8 mouse cellular contexts compared by ENCODE assay signal in the genomic region with DNA sequence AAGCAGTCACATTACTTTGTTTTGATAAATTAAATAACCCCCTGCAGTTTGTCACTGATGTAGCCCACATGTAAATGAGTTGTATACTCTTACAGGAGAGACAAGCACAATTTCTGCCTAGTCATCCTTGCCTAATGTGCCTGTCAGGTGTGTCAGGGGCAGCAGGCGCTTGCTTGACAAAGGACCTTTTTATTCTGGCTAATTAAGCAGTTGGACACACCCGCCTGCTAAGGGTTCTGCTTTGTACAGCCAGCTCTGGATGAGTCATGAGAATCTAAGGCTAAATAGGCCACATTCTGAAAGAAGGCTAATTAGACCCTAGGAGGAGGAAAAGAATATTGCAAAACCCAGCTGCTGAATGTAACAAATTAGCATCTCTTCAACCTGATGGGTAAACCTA.
A peak's percentile ranks its signal among the peaks of the same experiment; 100 is the strongest.
DNase-seq lines count a peak whose midpoint lies in the region; ATAC-seq lines count a peak whose summit lies in the region.

No protein-coding gene starts in this region.

- H3K4me1 ChIP-seq in embryonic facial prominence, embryonic 14.5 days (ENCODE audit: control insufficient read depth, insufficient read depth, low read length): no peaks in the 10 kb centered on the region

- H3K9me3 ChIP-seq in embryonic facial prominence, embryonic 14.5 days (ENCODE audit: control insufficient read depth, low read length): no peaks in the 10 kb centered on the region

- no peak overlapping the region for H3K9ac ChIP-seq in embryonic facial prominence, embryonic 14.5 days (ENCODE audit: low read depth, low read length)

- WGBS in embryonic facial prominence, embryonic 14.5 days: 50% methylated on average over 2 of the region's 2 CpGs
- 33% methylated on average over 2 of the region's 2 CpGs for WGBS in large intestine, adult 2 months

- H3K4me3 ChIP-seq in embryonic facial prominence, embryonic 14.5 days (ENCODE audit: low read depth, low read length): no peak overlapping the region

- ATAC-seq in embryonic facial prominence, embryonic 14.5 days (ENCODE audit: low read depth): peak; percentile 81
- no peak for ATAC-seq in inflammation-experienced regulatory T-cells, adult 6 months

- H3K36me3 ChIP-seq in embryonic facial prominence, embryonic 14.5 days (ENCODE audit: control insufficient read depth, insufficient read depth, low read length): no peaks in the 10 kb centered on the region

- peak; percentile 21 for DNase-seq in adrenal gland, adult 2 months
- DNase-seq in adrenal gland, postnatal 10 days: no peak
- DNase-seq in Muller cell, postnatal 12 days (ENCODE audit: inconsistent ontology term): peak; percentile 87
- peak; percentile 72 for DNase-seq in embryonic facial prominence, embryonic 14.5 days (ENCODE audit: low spot score)
- DNase-seq in large intestine, adult 2 months (ENCODE audit: low read depth, low spot score): peak; percentile 38
- peak; percentile 72 for DNase-seq in retina, embryonic 14.5 days (ENCODE audit: low spot score)
- no peak for DNase-seq in lung, postnatal 14 days

- H3K4me2 ChIP-seq in embryonic facial prominence, embryonic 14.5 days (ENCODE audit: low read depth, low read length): no peak overlapping the region

- H3K27me3 ChIP-seq in embryonic facial prominence, embryonic 14.5 days (replicated peaks; ENCODE audit: control insufficient read depth, insufficient read depth, low read length): no peaks in the 10 kb centered on the region

- no peak overlapping the region for H3K27ac ChIP-seq in embryonic facial prominence, embryonic 14.5 days (replicated peaks; ENCODE audit: low read depth, low read length)

Comparison
In these comparisons a context has a peak if more than half of its experiments do, and no peak if none do; other contexts are left out.
1. DNase-seq: peak in adrenal gland, adult 2 months (single experiment), Muller cell, postnatal 12 days (single experiment), embryonic facial prominence, embryonic 14.5 days (single experiment), large intestine, adult 2 months (single experiment) and retina, embryonic 14.5 days (single experiment); none in adrenal gland, postnatal 10 days (single experiment) and lung, postnatal 14 days (single experiment).